In the genomic region with DNA sequence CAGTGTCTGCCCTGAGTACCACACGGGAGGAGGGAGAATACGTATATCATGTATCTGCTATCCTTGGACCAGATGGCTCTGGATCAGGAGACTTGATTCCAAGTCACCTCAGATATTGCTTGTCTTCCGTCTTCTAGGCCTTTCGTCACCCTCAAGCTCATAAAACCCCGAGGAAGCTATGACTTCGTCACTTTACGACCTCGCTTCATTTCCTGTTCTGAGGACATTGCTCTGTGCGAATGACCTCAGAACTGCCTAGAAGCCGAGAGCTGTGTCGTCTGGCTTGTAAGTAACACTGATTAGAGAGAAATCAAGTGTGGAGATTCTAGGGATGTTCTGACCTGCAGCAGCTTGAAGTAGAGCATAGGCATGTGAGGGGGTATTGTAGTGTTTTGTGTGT, we compare ENCODE assay signal across 25 mouse cellular contexts.
DNase-seq lines count a peak whose midpoint lies in the region; ATAC-seq and TF ChIP-seq lines count a peak whose summit lies in the region.
"Had no signal": no experiment of that assay in that cellular context is flagged by ENCODE, and none has a peak within 500 bp of the region (broad histone marks: within the 10 kb centered on the region; RNA-seq: fewer than 3 reads in every experiment).

No protein-coding gene starts in this region.

- no peaks in the 10 kb centered on the region; the same call in 1 of the 2 replicates for H3K9me3 ChIP-seq in kidney, embryonic 15.5 days (replicated peaks)
- no peaks in the 10 kb centered on the region for H3K9me3 ChIP-seq in intestine, postnatal 0 days (ENCODE audit: control insufficient read depth)
- H3K9me3 ChIP-seq: embryonic facial prominence, embryonic 13.5 days; heart, embryonic 15.5 days; liver, embryonic 15.5 days; lung, embryonic 15.5 days had no signal

- WGBS in kidney, embryonic 15.5 days: 17% methylated on average over 11 of the region's 11 CpGs
- WGBS in intestine, postnatal 0 days: 22% methylated on average over 11 of the region's 11 CpGs

- H3K4me2 ChIP-seq in kidney, embryonic 15.5 days: no peak overlapping the region
- no peak overlapping the region for H3K4me2 ChIP-seq in intestine, postnatal 0 days (replicated peaks; ENCODE audit: low read depth)
- H3K4me2 ChIP-seq: embryonic facial prominence, embryonic 13.5 days; forebrain, embryonic 12.5 days; heart, embryonic 15.5 days; liver, embryonic 15.5 days; lung, embryonic 15.5 days had no signal

- peak; percentile 39 for DNase-seq in embryo, embryonic 10.5 days (ENCODE audit: low spot score)
- no peak for DNase-seq in embryo, embryonic 9.5 days (ENCODE audit: extremely low spot score)
- DNase-seq in kidney, postnatal 14 days: no peak
- DNase-seq in 416B (ENCODE audit: low read depth): peak; percentile 2
- DNase-seq in layer of hippocampus, adult 9-10 months (ENCODE audit: low spot score): no peak
- DNase-seq in ovary, postnatal 14 days (ENCODE audit: low spot score): no peak
- DNase-seq: cerebellum, adult 11 months; cerebellum, adult 9-11 months; heart, postnatal 4 days; kidney, adult 11 months; kidney, postnatal 10 days; liver; lung, postnatal 36 days; right cerebral cortex, adult 18-20 months; right cerebral cortex, postnatal 4 days; thymus, postnatal 36 days had no signal

- H3K27me3 ChIP-seq in kidney, embryonic 15.5 days: peaks cover 3% of the 10 kb centered on the region; the same call in 1 of the 2 replicates
- H3K27me3 ChIP-seq in intestine, postnatal 0 days (replicated peaks; ENCODE audit: control insufficient read depth, insufficient read depth, low read length): no peaks in the 10 kb centered on the region
- H3K27me3 ChIP-seq: embryonic facial prominence, embryonic 13.5 days; forebrain, embryonic 12.5 days; heart, embryonic 15.5 days; liver, embryonic 15.5 days; lung, embryonic 15.5 days had no signal

- no peak for TF ChIP-seq CTCF in intestine, postnatal 0 days (IDR thresholded peaks at IDR 0.05; ENCODE audit: low read depth)

- no peak overlapping the region for H3K4me3 ChIP-seq in kidney, embryonic 15.5 days (replicated peaks)
- no peak overlapping the region for H3K4me3 ChIP-seq in intestine, postnatal 0 days (ENCODE audit: low read depth, low read length)
- H3K4me3 ChIP-seq: embryonic facial prominence, embryonic 13.5 days; erythroblast, embryonic 14.5 days; forebrain, embryonic 12.5 days; heart, embryonic 15.5 days; liver, embryonic 15.5 days; lung, embryonic 15.5 days; megakaryocyte, embryonic 14.5 days had no signal

- H3K9ac ChIP-seq in kidney, embryonic 15.5 days: no peak overlapping the region
- no peak overlapping the region for H3K9ac ChIP-seq in intestine, postnatal 0 days (ENCODE audit: low read depth, low read length)
- H3K9ac ChIP-seq: embryonic facial prominence, embryonic 13.5 days; forebrain, embryonic 12.5 days; heart, embryonic 15.5 days; liver, embryonic 15.5 days; lung, embryonic 15.5 days had no signal

- H3K27ac ChIP-seq in kidney, embryonic 15.5 days: no peak overlapping the region
- no peak overlapping the region for H3K27ac ChIP-seq in intestine, postnatal 0 days (ENCODE audit: low read depth, low read length)
- H3K27ac ChIP-seq: embryonic facial prominence, embryonic 13.5 days; forebrain, embryonic 12.5 days; heart, embryonic 15.5 days; liver, embryonic 15.5 days; lung, embryonic 15.5 days had no signal

- no peaks in the 10 kb centered on the region for H3K36me3 ChIP-seq in kidney, embryonic 15.5 days
- H3K36me3 ChIP-seq in intestine, postnatal 0 days (ENCODE audit: control insufficient read depth, insufficient read depth): no peaks in the 10 kb centered on the region
- H3K36me3 ChIP-seq: embryonic facial prominence, embryonic 13.5 days; forebrain, embryonic 12.5 days; heart, embryonic 15.5 days; liver, embryonic 15.5 days; lung, embryonic 15.5 days had no signal

- ATAC-seq in kidney, embryonic 15.5 days (replicated peaks; ENCODE audit: low FRiP score): 0 out of 2 replicates have a peak, but pooled peaks have one; percentile 4
- peak; percentile 75 for ATAC-seq in intestine, postnatal 0 days

- peaks cover 19% of the 10 kb centered on the region for H3K4me1 ChIP-seq in kidney, embryonic 15.5 days
- H3K4me1 ChIP-seq in intestine, postnatal 0 days (replicated peaks; ENCODE audit: control insufficient read depth, insufficient read depth, low read length): no peaks in the 10 kb centered on the region
- H3K4me1 ChIP-seq: heart, embryonic 15.5 days; liver, embryonic 15.5 days; megakaryocyte, embryonic 14.5 days had no signal

Comparison
In these comparisons a context has a peak if more than half of its experiments do, and no peak if none do; other contexts are left out.
1. DNase-seq: peak in embryo, embryonic 10.5 days (single experiment) and 416B (single experiment); none in embryo, embryonic 9.5 days (single experiment), kidney, postnatal 14 days (single experiment), layer of hippocampus, adult 9-10 months (single experiment) and ovary, postnatal 14 days (single experiment).